Comparison of ENCODE assay signal across 20 mouse cellular contexts in genomic region chr19:45592916-45593315, GRCm38 (mm10). TPM values are rescaled to one million over a fixed set of nuclear protein-coding genes. Genes with fewer than 3 reads are reported as not detected.
A peak's percentile ranks its signal among the peaks of the same experiment; 100 is the strongest.
DNase-seq lines count a peak whose midpoint lies in the region; ATAC-seq and TF ChIP-seq lines count a peak whose summit lies in the region.
"Had no signal": no experiment of that assay in that cellular context is flagged by ENCODE, and none has a peak within 500 bp of the region (broad histone marks: within the 10 kb centered on the region; RNA-seq: fewer than 3 reads in every experiment).

No protein-coding gene starts in this region.

- TF ChIP-seq CTCF in cerebellum, adult 2 months (IDR thresholded peaks at IDR 0.05; ENCODE audit: borderline replicate concordance, insufficient read depth, low read depth, low read length) = no peak

- no peak overlapping the region for H3K4me2 ChIP-seq in forebrain, embryonic 15.5 days (replicated peaks)
- H3K4me2 ChIP-seq: embryonic facial prominence, embryonic 13.5 days; forebrain, embryonic 13.5 days; heart, embryonic 12.5 days; hindbrain, embryonic 15.5 days had no signal

- TF ChIP-seq POLR2A in cerebellum, adult 2 months (IDR thresholded peaks at IDR 0.05; ENCODE audit: borderline replicate concordance, insufficient read depth, low read length) = no peak

- no peaks in the 10 kb centered on the region for H3K36me3 ChIP-seq in forebrain, embryonic 15.5 days
- H3K36me3 ChIP-seq: hindbrain, embryonic 10.5 days had no signal

- intact Hi-C loops in left cerebral cortex, postnatal 4 days (cut with DNase I) = no loop called here

- peaks cover 15% of the 10 kb centered on the region for H3K4me1 ChIP-seq in cerebellum, adult 2 months (ENCODE audit: control insufficient read depth, insufficient read depth, low read length)
- H3K4me1 ChIP-seq in forebrain, embryonic 15.5 days = peaks cover 10% of the 10 kb centered on the region
- H3K4me1 ChIP-seq: embryonic facial prominence, embryonic 13.5 days had no signal

- 12% methylated on average over 9 of the region's 9 CpGs for WGBS in cerebellum, adult 2 months
- WGBS in forebrain, embryonic 15.5 days = 80% methylated on average over 9 of the region's 9 CpGs

- H3K4me3 ChIP-seq in cerebellum, adult 2 months (replicated peaks; ENCODE audit: insufficient read depth, low read depth, low read length) = no peak overlapping the region
- H3K4me3 ChIP-seq in forebrain, embryonic 15.5 days = no peak overlapping the region
- H3K4me3 ChIP-seq: embryonic facial prominence, embryonic 13.5 days; forebrain, embryonic 13.5 days; gastrocnemius, adult 2 months; heart, embryonic 12.5 days; hindbrain, embryonic 10.5 days; hindbrain, embryonic 15.5 days had no signal

- no peak overlapping the region for H3K9ac ChIP-seq in forebrain, embryonic 15.5 days (replicated peaks)
- H3K9ac ChIP-seq: embryonic facial prominence, embryonic 13.5 days; forebrain, embryonic 13.5 days; heart, embryonic 12.5 days; hindbrain, embryonic 15.5 days had no signal

- no peaks in the 10 kb centered on the region for H3K27me3 ChIP-seq in cerebellum, adult 2 months (ENCODE audit: control insufficient read depth, insufficient read depth, low read length)
- peaks cover 69% of the 10 kb centered on the region for H3K27me3 ChIP-seq in forebrain, embryonic 15.5 days
- H3K27me3 ChIP-seq: embryonic facial prominence, embryonic 13.5 days; heart, embryonic 12.5 days had no signal

- no peaks in the 10 kb centered on the region for H3K9me3 ChIP-seq in forebrain, embryonic 15.5 days
- H3K9me3 ChIP-seq: embryonic facial prominence, embryonic 13.5 days; forebrain, embryonic 13.5 days; G1E; heart, embryonic 12.5 days; hindbrain, embryonic 10.5 days; hindbrain, embryonic 15.5 days had no signal

- H3K27ac ChIP-seq in cerebellum, adult 2 months (ENCODE audit: insufficient read depth, low read length) = no peak overlapping the region
- H3K27ac ChIP-seq in forebrain, embryonic 15.5 days (replicated peaks) = no peak overlapping the region
- H3K27ac ChIP-seq: embryonic facial prominence, embryonic 13.5 days; forebrain, embryonic 13.5 days; gastrocnemius, adult 2 months; hindbrain, embryonic 10.5 days; hindbrain, embryonic 15.5 days had no signal

- DNase-seq in left cerebral cortex, postnatal 4 days = peak; percentile 77
- no peak for DNase-seq in left cerebral cortex, adult 11 months (ENCODE audit: low spot score)
- peak; percentile 47 to 66 for DNase-seq in cerebellum, adult 2 months
- peak; percentile 80 to 85 for DNase-seq in cerebellum, postnatal 10 days
- DNase-seq in kidney, postnatal 10 days = no peak
- DNase-seq in neural tube, embryonic 10.5 days (ENCODE audit: extremely low spot score, low spot score) = no peak
- DNase-seq: adrenal gland, postnatal 10 days; gastrocnemius, adult 2 months; gastrocnemius, postnatal 25 days; kidney, adult 8-10 months had no signal

- ATAC-seq in forebrain, embryonic 15.5 days (replicated peaks) = no peak
- ATAC-seq: CD4-positive, CD25-positive, alpha-beta regulatory T cell, adult 4 months; forebrain, embryonic 13.5 days; inflammation-experienced regulatory T-cells, adult 6 months; intestine, postnatal 0 days had no signal

RNA-seq across cellular contexts. Expression of gene Gm17018, which starts 32.5 kb away (rescaled TPM):
- total RNA-seq in left cerebral cortex, postnatal 4 days (2021) = 10 to 100 TPM; 34.9 to 41.2 TPM
- polyA plus RNA-seq in cerebellum, adult 2 months (2012; rRNA removed) = 44.6 and 56.7 TPM in 2 replicates
- 43.4 and 46.9 TPM in 2 replicates for polyA plus RNA-seq in forebrain, embryonic 15.5 days (2015; fragmentation: Nextera tagmentation; extraction: Ambion mirVana)

RNA-seq across cellular contexts. Expression of gene Poll, which starts 32.6 kb away (rescaled TPM):
- 1 to 10 TPM; 5.5 to 6.6 TPM for total RNA-seq in left cerebral cortex, postnatal 4 days (2021)
- polyA plus RNA-seq in cerebellum, adult 2 months (2012; rRNA removed) = 14.5 and 14.6 TPM in 2 replicates
- polyA plus RNA-seq in forebrain, embryonic 15.5 days (2015; fragmentation: Nextera tagmentation; extraction: Ambion mirVana) = 14.6 and 15.5 TPM in 2 replicates

Comparison
In these comparisons a context has a peak if more than half of its experiments do, and no peak if none do; other contexts are left out.
1. DNase-seq: peak in left cerebral cortex, postnatal 4 days (single experiment), cerebellum, adult 2 months (2 of 2) and cerebellum, postnatal 10 days (2 of 2); none in left cerebral cortex, adult 11 months (single experiment), kidney, postnatal 10 days (single experiment) and neural tube, embryonic 10.5 days (single experiment).